Mouse (Mus musculus): ENCODE data around the gene Schip1.

Schip1 gene

GRCm38 (mm10) chr3:68400121-68400520 is 335.5 kb downstream of the Schip1 start:
- no peak for DNase-seq

- no peak for DNase-seq
These were observed 338.7 kb downstream of the Schip1 start for GRCm38 (mm10) chr3:68403343-68403742.

- no peak for DNase-seq
These were observed 339.2 kb downstream of the Schip1 start for GRCm38 (mm10) chr3:68403783-68404217.

DNA sequence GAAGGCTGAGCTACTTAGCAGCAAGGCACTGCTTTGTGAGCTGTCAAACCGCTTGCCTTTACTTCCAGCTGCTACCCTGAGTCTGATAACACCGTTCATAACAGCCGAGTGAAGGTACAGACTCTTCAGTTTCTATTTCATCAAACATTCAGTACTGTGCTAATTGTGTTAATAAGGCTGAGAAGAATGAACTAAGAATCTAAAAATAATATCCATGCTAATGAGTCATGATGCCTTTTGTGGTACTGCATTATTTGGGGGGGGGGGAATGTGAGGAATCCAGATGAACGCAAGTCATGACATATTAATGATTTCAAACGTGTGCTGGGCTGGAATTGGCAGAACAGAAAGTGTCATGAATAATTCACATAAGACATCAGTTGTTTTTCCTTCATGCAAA is 341.1 kb downstream of the Schip1 start:
- no peak for DNase-seq

DNA sequence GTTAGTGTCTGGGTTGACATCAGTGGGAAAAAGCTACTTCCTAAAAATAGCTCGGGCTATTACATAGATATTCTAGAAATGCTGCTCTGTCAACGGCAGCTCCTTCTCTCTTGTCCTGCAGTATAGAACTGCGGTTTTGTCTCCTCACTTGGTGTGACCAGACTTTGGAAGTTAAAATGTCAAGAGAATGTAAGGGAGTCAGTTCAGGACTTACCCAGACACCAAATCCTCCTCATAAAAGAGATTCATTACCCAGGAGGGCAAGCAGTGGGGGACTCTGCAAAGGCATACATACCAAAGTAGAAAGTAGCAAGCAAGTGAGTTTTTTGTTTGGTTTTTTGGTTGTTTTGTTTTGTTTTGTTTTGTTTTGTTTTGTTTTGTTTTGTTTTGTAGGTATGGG is 347.7 kb downstream of the Schip1 start:
- DNase-seq = no peak

- DNase-seq = no peak
These were observed 355.2 kb downstream of the Schip1 start for GRCm38 (mm10) chr3:68419792-68420191.

- DNase-seq = peak; percentile 6
These were observed 356.3 kb downstream of the Schip1 start for GRCm38 (mm10) chr3:68420927-68421326.

- DNase-seq = no peak
These were observed 357.2 kb downstream of the Schip1 start for GRCm38 (mm10) chr3:68421849-68422248.

- DNase-seq = no peak
These were observed 363.5 kb downstream of the Schip1 start for GRCm38 (mm10) chr3:68428081-68428480.

GRCm38 (mm10) chr3:68434435-68434834 is 369.8 kb downstream of the Schip1 start:
- no peak for DNase-seq

GRCm38 (mm10) chr3:68434897-68435296 is 370.3 kb downstream of the Schip1 start:
- no peak for DNase-seq

DNA sequence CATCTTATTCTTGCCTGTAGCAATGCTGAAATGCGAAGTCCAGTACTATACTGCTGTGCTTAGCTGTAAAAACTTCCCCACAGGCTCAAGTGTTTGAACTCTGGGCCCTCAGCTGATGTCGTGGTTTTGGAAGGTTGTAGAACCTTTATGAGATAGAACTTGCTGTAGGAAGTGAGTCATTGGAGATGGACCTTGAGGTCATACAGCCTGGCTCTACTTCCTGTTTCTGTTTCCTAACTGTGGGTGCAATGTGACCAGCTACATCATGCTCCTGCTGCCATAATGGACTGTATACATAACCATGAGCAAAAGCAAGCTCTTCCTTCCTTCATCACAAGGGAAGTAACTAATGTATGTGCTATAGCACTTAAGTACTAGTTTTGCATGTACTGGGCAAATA is 383.9 kb downstream of the Schip1 start:
- DNase-seq = no peak

DNA sequence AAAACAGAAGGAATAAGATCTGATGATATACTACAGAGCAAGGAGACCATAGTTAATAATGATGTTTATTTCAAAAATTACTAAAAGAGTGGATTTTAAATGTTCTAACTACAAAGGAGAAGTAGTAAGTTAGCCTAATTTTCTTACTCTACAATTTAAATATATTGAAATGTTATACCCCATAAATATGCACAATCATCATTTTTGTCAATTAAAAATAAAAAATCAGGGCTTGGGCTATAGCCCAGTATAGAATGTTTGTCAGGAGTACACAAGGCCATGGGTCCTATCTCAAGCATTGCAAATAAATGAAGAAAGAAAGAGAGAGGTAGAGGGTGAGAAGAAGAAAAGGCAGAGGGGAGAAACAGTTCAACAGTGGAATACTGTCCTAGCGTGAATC is 387.0 kb downstream of the Schip1 start:
- DNase-seq = no peak

DNA sequence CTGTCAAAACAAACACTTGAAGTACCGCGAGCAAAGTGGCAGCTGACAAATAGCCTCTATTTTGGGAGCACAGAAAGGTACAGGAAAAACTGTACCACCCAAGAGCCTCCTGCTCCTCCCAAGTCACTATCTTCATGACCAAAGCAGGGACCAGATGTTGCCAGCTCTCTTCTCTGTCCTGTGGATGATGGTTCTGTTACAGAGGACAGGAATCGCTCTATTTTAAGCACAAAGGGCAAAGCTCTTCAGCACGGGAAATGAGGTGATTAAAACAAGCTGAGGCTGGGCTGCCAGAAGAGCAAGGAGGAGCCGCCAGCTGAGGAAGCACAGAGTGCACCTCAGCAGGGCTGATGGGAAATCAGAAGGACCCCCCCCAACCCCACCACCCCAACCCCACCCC is 388.7 kb downstream of the Schip1 start:
- peak; percentile 67 for DNase-seq

DNA sequence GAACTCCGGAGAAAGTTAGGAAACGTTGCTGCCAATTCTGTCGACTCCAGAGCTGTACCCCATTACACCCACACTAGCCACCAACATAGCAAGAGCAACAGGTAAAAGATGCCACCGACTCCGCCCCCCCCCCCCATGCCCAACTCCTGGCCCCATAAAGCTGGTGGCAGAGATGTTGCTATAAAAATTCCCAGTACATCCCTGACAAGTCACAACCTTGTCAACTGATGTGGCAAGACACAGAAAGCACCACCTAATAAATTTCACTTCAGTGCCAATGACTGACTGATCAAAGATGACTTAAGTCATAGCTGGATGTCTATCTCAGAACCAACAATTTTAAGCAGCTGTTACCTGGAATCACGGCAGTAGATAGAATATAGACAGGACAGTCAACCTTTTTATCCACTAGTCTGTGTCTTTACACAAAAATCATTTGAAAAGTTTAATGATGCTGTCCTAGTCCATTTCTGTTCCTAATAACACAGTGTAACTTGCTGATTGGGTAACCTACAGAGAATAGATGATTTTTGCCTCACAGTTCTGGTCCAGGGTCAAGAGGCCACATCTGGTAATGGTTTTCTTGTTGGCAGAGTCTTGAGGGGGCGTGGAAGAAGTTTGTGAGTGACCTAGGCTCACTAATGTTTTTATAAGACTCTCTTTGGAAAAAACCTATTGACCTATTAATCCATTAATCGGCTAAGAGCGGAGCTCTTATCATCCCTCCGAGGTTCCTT is 389.3 kb downstream of the Schip1 start:
- peak; percentile 59 for DNase-seq

DNA sequence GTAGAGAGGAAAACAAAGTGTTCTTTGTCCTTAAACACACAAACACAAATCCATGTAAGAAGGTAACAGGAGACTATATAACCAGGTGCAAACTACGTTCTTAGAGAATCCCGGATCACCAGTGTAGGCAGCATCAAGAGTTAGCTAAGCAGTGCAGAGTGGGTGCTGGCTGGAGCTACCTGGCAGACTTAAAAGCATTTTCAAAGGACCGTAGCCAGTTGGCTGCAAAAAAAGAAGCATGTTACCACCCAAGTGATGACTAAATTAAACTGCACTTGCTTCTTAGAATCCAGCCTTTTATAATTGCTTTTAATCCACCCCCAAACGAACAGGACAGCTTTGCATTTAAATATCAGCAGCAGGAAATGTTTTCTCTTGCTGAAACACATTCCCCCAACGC is 402.0 kb downstream of the Schip1 start:
- no peak for DNase-seq

DNA sequence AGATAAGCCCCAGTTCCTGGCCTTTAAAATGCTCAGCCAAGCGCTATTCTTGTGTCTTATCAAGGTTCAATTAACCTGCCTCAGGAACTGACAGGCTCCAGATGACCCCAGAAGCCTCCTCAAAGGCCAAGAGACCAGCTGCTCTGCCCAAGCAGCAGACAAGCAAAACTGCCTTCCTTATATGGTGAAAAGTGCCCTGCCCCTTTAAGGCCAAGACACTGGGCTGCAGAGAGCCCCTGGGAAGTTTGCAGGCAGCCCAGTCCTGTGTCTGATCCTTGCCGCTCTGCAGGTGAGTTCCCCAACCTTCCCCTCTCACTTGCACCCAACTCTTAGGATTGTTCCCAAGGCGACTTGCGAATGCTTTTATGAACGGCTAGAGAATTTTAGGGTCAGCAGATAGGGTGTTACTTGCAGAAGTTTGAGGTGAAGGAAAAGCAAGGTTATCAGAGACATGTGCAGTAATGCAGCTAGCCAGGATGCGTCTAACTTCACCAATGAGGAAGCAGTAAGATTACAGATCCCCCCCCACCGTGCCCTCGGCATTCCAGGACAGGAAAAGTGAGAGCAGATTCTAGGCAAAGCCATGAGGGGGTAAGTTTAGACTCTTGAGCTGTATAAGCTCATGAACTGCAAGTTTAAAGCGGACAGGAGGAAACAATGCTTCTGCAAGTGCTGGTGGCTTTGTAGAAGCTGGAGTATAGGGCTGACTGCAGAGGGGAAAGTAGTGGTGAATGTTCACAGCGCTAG is 403.5 kb downstream of the Schip1 start:
- DNase-seq = peak; percentile 21

DNA sequence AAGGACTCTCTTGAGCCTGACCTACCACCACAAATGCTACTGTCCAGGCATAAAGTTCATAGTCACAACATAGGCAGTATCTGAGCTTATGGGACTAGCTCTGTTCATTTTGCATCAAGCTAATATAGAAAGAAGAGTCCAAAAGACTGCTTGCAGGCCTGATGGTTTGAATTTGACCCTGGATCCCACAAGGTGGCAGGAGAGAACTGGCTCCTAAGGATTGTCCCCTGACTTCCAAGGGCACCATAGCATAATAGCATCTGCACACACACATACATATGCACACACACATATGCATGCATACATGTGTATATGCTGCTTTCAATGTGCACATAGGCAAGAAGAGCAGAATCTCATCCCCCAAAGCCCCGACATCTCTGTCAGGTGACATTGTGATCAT is 405.0 kb downstream of the Schip1 start:
- no peak for DNase-seq

GRCm38 (mm10) chr3:68470061-68470460 is 405.5 kb downstream of the Schip1 start:
- no peak for DNase-seq

- no peak for DNase-seq
These were observed 406.0 kb downstream of the Schip1 start for GRCm38 (mm10) chr3:68470622-68471021.

- no peak for DNase-seq
These were observed 411.7 kb downstream of the Schip1 start for GRCm38 (mm10) chr3:68476336-68476735.

DNA sequence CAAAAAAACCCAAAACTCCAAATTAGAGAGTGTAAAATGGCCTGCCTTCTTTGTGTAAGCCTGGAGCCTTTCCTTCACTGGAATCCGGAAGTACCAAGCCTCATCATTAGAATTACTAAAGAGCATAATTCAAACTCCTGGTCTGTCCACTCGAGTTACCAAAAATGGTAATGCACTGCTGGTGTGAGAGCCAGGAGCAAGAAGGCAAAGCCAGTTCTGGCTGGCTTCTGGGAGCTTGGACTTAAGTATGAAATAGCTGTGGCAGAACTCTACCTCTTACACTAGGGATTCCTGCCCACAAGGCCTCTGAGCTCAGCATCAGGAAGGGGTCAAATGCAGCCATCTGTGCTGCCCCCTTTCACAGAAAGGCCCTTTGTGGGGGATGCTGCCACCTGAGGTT is 412.9 kb downstream of the Schip1 start:
- DNase-seq = no peak

GRCm38 (mm10) chr3:68479266-68479665 is 414.7 kb downstream of the Schip1 start:
- no peak for DNase-seq

DNA sequence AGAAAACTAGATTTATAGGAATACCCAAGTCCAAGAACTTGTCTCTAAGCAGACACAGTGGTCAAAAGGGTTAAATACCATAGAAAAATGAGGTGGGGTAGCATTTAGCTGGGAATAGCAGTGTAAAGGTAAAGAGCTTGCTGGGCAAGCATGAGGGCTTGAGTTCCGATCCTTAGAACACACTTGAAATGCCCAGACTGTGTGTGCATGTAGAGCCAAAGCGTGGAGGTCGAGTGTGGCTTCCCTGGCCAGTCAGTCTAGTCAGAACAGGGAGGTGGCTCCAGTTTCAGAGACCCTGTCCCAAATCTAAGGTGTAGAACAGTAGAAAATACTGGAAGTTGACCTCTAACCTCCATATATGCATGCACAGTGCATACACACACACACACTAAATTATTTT is 418.9 kb downstream of the Schip1 start:
- DNase-seq = no peak
